8 mouse cellular contexts compared by ENCODE assay signal in the genomic region with DNA sequence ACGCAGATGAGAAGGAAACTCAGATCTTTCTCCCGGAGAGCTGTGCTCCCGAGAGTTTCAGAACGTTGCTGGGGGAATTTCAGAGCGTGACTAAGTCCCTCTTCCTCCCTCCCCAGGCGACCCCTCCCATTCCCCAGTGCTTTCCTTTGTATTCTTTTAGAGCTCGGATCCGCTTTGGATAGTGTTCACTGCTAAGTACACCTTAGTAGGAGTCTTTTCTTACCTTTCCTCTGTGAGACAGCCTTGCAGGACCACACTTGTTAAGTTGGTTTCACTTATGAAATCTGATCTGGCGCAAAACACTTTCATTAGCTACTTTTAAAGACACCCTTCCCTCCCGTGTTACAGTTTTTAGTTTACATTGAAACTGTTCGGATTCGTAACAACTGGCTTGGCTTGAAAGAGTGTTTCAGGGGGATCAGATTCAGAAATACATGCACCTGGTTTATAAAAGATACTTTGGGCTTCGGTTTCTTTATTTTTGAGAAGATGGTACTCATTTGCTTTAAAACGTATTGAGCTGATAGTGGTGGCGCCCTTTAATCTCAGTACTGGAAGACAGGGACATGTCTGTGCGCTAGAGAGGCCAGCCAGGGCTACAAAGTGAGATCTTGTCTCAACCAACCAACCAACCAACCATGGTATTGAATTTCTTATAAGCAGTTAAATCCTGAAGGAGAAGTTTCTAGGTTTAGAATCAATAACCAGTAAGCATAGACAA. TPM values are rescaled to one million over a fixed set of nuclear protein-coding genes. Genes with fewer than 3 reads are reported as not detected.
DNase-seq lines count a peak whose midpoint lies in the region; ATAC-seq and TF ChIP-seq lines count a peak whose summit lies in the region.

No protein-coding gene starts in this region.

- peak overlapping the region; percentile 70 for H3K27ac ChIP-seq in heart, embryonic 15.5 days
- H3K27ac ChIP-seq in ES-E14 (ENCODE audit: insufficient read depth, low read depth, low read length, poor library complexity, severe bottlenecking): no peak overlapping the region
- no peak overlapping the region for H3K27ac ChIP-seq in forebrain, embryonic 16.5 days (ENCODE audit: low read length)
- H3K27ac ChIP-seq in liver, embryonic 13.5 days: peak overlapping the region; percentile 59; the same call in 1 of the 2 replicates

- peaks cover 12% of the 10 kb centered on the region; the same call in 1 of the 2 replicates for H3K36me3 ChIP-seq in heart, embryonic 15.5 days
- H3K36me3 ChIP-seq in ES-E14 (ENCODE audit: control insufficient read depth, insufficient read depth, low read length, poor library complexity, severe bottlenecking): no peaks in the 10 kb centered on the region; the same call in 1 of the 2 replicates
- H3K36me3 ChIP-seq in forebrain, embryonic 16.5 days (ENCODE audit: control insufficient read depth, insufficient read depth): 0 out of 2 replicates have a peak, but pooled peaks cover 4% of the 10 kb centered on the region
- H3K36me3 ChIP-seq in liver, embryonic 13.5 days: peaks cover 9% of the 10 kb centered on the region; the same call in 1 of the 2 replicates

- H3K4me2 ChIP-seq in heart, embryonic 15.5 days: peak overlapping the region; percentile 87
- peak overlapping the region; percentile 81 for H3K4me2 ChIP-seq in forebrain, embryonic 16.5 days (ENCODE audit: low read length)
- H3K4me2 ChIP-seq in liver, embryonic 13.5 days: peak overlapping the region; percentile 95

- H3K4me1 ChIP-seq in heart, embryonic 15.5 days (replicated peaks): peaks cover 4% of the 10 kb centered on the region; the same call in 1 of the 2 replicates
- H3K4me1 ChIP-seq in ES-E14 (ENCODE audit: control insufficient read depth in 2 of 2, insufficient read depth in 2 of 2, low read length in 2 of 2, poor library complexity in 1 of 2): peaks cover 0 to 4% of the 10 kb centered on the region in 2 experiments; a peak in 1 of 4 replicates
- H3K4me1 ChIP-seq in forebrain, embryonic 16.5 days (replicated peaks; ENCODE audit: control insufficient read depth, insufficient read depth, low read length): peaks cover 14% of the 10 kb centered on the region
- peaks cover 24% of the 10 kb centered on the region for H3K4me1 ChIP-seq in liver, embryonic 13.5 days (replicated peaks)

- peak overlapping the region; percentile 71 for H3K9ac ChIP-seq in heart, embryonic 15.5 days
- H3K9ac ChIP-seq in ES-E14 (ENCODE audit: insufficient read depth, low read depth, low read length, poor library complexity, severe bottlenecking): peak overlapping the region; percentile 87
- peak overlapping the region; percentile 83 for H3K9ac ChIP-seq in forebrain, embryonic 16.5 days (replicated peaks; ENCODE audit: low read depth, low read length)
- peak overlapping the region; percentile 82 for H3K9ac ChIP-seq in liver, embryonic 13.5 days

- no peak for ATAC-seq in heart, embryonic 15.5 days (replicated peaks; ENCODE audit: insufficient number of reproducible peaks, insufficient read depth, low FRiP score, low read depth)
- no peak for ATAC-seq in forebrain, embryonic 16.5 days
- no peak for ATAC-seq in liver, embryonic 13.5 days (ENCODE audit: low read depth)

- no peak for DNase-seq in heart, postnatal 10 days
- peak; percentile 17 for DNase-seq in ES-E14 (ENCODE audit: low read depth, low spot score)
- no peak for DNase-seq in liver, embryonic 13.5 days
- DNase-seq in adrenal gland, postnatal 14 days: no peak
- no peak for DNase-seq in adrenal gland, adult 18-20 months (ENCODE audit: low spot score in 2 of 2)
- DNase-seq in gastrocnemius, postnatal 36 days: no peak

- 14% methylated on average over 16 of the region's 16 CpGs for WGBS in heart, embryonic 15.5 days
- 20% methylated on average over 16 of the region's 16 CpGs for WGBS in forebrain, embryonic 16.5 days
- 14% methylated on average over 16 of the region's 16 CpGs for WGBS in liver, embryonic 13.5 days (ENCODE audit: insufficient replicate concordance)

- intact Hi-C loops in heart, postnatal 10 days (cut with DNase I): loop anchor here (5.0 kb wide), 1 partner anchor 211 kb away; the partner anchor contains the start of gene Mlf1
- intact Hi-C loops in gastrocnemius, postnatal 36 days (cut with DNase I): no loop called here

- in situ Hi-C loops in ES-E14 (cut with MboI; ENCODE audit: low sequenced_read_pairs in 2 of 2, unreplicated experiment in 2 of 2): no loop called here

- H3K9me3 ChIP-seq in heart, embryonic 15.5 days (replicated peaks): no peaks in the 10 kb centered on the region
- no peaks in the 10 kb centered on the region for H3K9me3 ChIP-seq in ES-E14 (ENCODE audit: control insufficient read depth, insufficient read depth, low read depth, low read length)
- H3K9me3 ChIP-seq in forebrain, embryonic 16.5 days (ENCODE audit: control insufficient read depth, low read length): peaks cover 2% of the 10 kb centered on the region; the same call in 1 of the 2 replicates
- no peaks in the 10 kb centered on the region for H3K9me3 ChIP-seq in liver, embryonic 13.5 days (replicated peaks)

- peak overlapping the region; percentile 81 for H3K4me3 ChIP-seq in heart, embryonic 15.5 days
- H3K4me3 ChIP-seq in ES-E14 (ENCODE audit: insufficient read depth in 1 of 2, low read depth in 1 of 2, low read length in 2 of 2, poor library complexity in 1 of 2, severe bottlenecking in 1 of 2): peak overlapping the region; percentile 66 to 94
- H3K4me3 ChIP-seq in forebrain, embryonic 16.5 days (replicated peaks; ENCODE audit: low read length): peak overlapping the region; percentile 86
- peak overlapping the region; percentile 87 for H3K4me3 ChIP-seq in liver, embryonic 13.5 days (replicated peaks)

- H3K27me3 ChIP-seq in heart, embryonic 15.5 days: no peaks in the 10 kb centered on the region; the same call in 1 of the 2 replicates
- H3K27me3 ChIP-seq in forebrain, embryonic 16.5 days (replicated peaks; ENCODE audit: control insufficient read depth, insufficient read depth, low read length): peaks cover 4% of the 10 kb centered on the region; the same call in 1 of the 2 replicates
- no peaks in the 10 kb centered on the region for H3K27me3 ChIP-seq in liver, embryonic 13.5 days

TF ChIP-seq in ES-E14, 5 proteins besides CTCF, POLR2A, EP300 and RAD21:
- TF ChIP-seq ZC3H11A (IDR thresholded peaks at IDR 0.05; ENCODE audit: borderline replicate concordance, low read depth, low read length): no peak
- TF ChIP-seq MAFK (IDR thresholded peaks at IDR 0.05; ENCODE audit: insufficient read depth, low read depth, low read length): no peak
- TF ChIP-seq CHD2 (IDR thresholded peaks at IDR 0.05; ENCODE audit: low read depth, low read length): no peak

RNA-seq across cellular contexts. Expression of gene Mfsd1, which starts 0.7 kb away (rescaled TPM):
- polyA plus RNA-seq in heart, embryonic 15.5 days (2015; fragmentation: Nextera tagmentation; extraction: Ambion mirVana): 33.1 and 37.7 TPM in 2 replicates
- total RNA-seq in heart, postnatal 10 days (2021): 10 to 100 TPM; 40.0 to 42.8 TPM
- total RNA-seq in ES-E14 (2012; rRNA removed): 96.6 and 117 TPM in 2 replicates
- polyA plus RNA-seq in forebrain, embryonic 16.5 days (2015; fragmentation: Nextera tagmentation; extraction: Ambion mirVana): 35.5 and 45.2 TPM in 2 replicates
- 26.4 and 32.7 TPM in 2 replicates for polyA plus RNA-seq in liver, embryonic 13.5 days (2015; fragmentation: Nextera tagmentation; extraction: Ambion mirVana)
- 60.4 and 63.9 TPM in 2 replicates for total RNA-seq in adrenal gland, postnatal 14 days (2021)
- total RNA-seq in adrenal gland, adult 18-20 months (2021): 10 to 100 TPM; 55.5 to 66.2 TPM
- total RNA-seq in gastrocnemius, postnatal 36 days (2021): 10 to 100 TPM; 19.9 to 20.3 TPM

Comparison
In these comparisons a context has a peak if more than half of its experiments do, and no peak if none do; other contexts are left out.
1. H3K27ac ChIP-seq: peak in heart, embryonic 15.5 days (single experiment) and liver, embryonic 13.5 days (single experiment); none in ES-E14 (single experiment) and forebrain, embryonic 16.5 days (single experiment).
2. Peak in every context shown above with its lines, with median percentiles within 50 percentile points of each other: H3K4me2 ChIP-seq, H3K4me3 ChIP-seq and H3K9ac ChIP-seq.